Mouse (Mus musculus) mouse embryonic stem cell (cell line): ENCODE data around the gene Kcng1.

Source experiments
- in situ Hi-C, 2 experiments: fragments of 300-500 bp; cut with MboI; formaldehyde crosslinking; loops; 1 replicate in 1 of 2; 3 replicates in 1 of 2; pipeline ENCODE4 v1.14.3; 2019 to 2020; ENCODE audit warnings: low sequenced_read_pairs in 2 of 2, low pct_unique_long_range_greater_than_20kb in 1 of 2, mixed read lengths in 1 of 2; ENCODE audit not compliant: unreplicated experiment in 1 of 2

The Kcng1 gene

GRCm38 (mm10) chr2:168230026-168230728 lies 51.4 kb downstream of the Kcng1 start, which contains the start of the genes Gm20716, Dpm1 and Mocs3:
Gene Gm20716 (minus strand): TSS chr2:168230364.
Gene Dpm1 (minus strand): TSS chr2:168230591.
Gene Mocs3 (plus strand): TSS chr2:168230622.
- in situ Hi-C loops: no loop called here

- in situ Hi-C loops: no loop called here
These were observed 52.2 kb downstream of the Kcng1 start for GRCm38 (mm10) chr2:168229116-168230025.

GRCm38 (mm10) chr2:168223326-168223725 lies 58.2 kb downstream of the Kcng1 start:
- in situ Hi-C loops: no loop called here

- in situ Hi-C loops: no loop called here
These were observed 67.6 kb downstream of the Kcng1 start for GRCm38 (mm10) chr2:168213788-168214397.
